Comparison of ENCODE assay signal across 26 mouse cellular contexts in genomic region chr6:86149001-86149400, GRCm38 (mm10). TPM values are rescaled to one million over a fixed set of nuclear protein-coding genes. Genes with fewer than 3 reads are reported as not detected.
A peak's percentile ranks its signal among the peaks of the same experiment; 100 is the strongest.
DNase-seq lines count a peak whose midpoint lies in the region; ATAC-seq and TF ChIP-seq lines count a peak whose summit lies in the region.
"Had no signal": no experiment of that assay in that cellular context is flagged by ENCODE, and none has a peak within 500 bp of the region (broad histone marks: within the 10 kb centered on the region; RNA-seq: fewer than 3 reads in every experiment).

No protein-coding gene starts in this region.

- WGBS in embryonic facial prominence, embryonic 10.5 days: 48% methylated on average over 4 of the region's 4 CpGs

- H3K4me1 ChIP-seq in G1E (ENCODE audit: insufficient read depth, low read depth, low read length): peaks cover 25% of the 10 kb centered on the region
- H3K4me1 ChIP-seq in embryonic facial prominence, embryonic 10.5 days: no peaks in the 10 kb centered on the region
- H3K4me1 ChIP-seq: forebrain, embryonic 10.5 days; heart, embryonic 13.5 days; hindbrain, embryonic 13.5 days had no signal

- TF ChIP-seq CTCF in G1E (IDR thresholded peaks at IDR 0.05; ENCODE audit: low read depth, low read length): no peak

- peak; percentile 68 for DNase-seq in heart, adult 11 months
- DNase-seq in heart, postnatal 14 days: no peak
- DNase-seq in 3134 (ENCODE audit: extremely low read depth, insufficient read length, low spot score): peak; percentile 76
- no peak for DNase-seq in G1E (ENCODE audit: low spot score)
- DNase-seq in embryonic facial prominence, embryonic 10.5 days (ENCODE audit: low spot score): no peak
- no peak for DNase-seq in spleen, adult 18-20 months
- DNase-seq in layer of hippocampus, postnatal 25 days (ENCODE audit: extremely low spot score in 1 of 2, low spot score in 1 of 2): no peak
- DNase-seq: adrenal gland, adult 8-10 months; adrenal gland, postnatal 25 days; cerebellum, adult 11-12 months; cerebellum, adult 8-10 months; cerebellum, postnatal 10 days; cerebellum, postnatal 36 days; embryo, embryonic 11 days; gastrocnemius, postnatal 14 days; heart, adult 18-20 months; heart, postnatal 36 days; kidney, adult 2 months had no signal

- H3K27me3 ChIP-seq in G1E (ENCODE audit: insufficient read depth, low read length): no peaks in the 10 kb centered on the region; the same call in 1 of the 2 replicates
- H3K27me3 ChIP-seq in embryonic facial prominence, embryonic 10.5 days (replicated peaks; ENCODE audit: low read depth, poor library complexity, severe bottlenecking): no peaks in the 10 kb centered on the region
- H3K27me3 ChIP-seq: heart, embryonic 13.5 days; hindbrain, embryonic 13.5 days had no signal

- peaks cover 9% of the 10 kb centered on the region for H3K9me3 ChIP-seq in G1E (replicated peaks)
- H3K9me3 ChIP-seq in embryonic facial prominence, embryonic 10.5 days: no peaks in the 10 kb centered on the region
- H3K9me3 ChIP-seq: heart, embryonic 13.5 days; hindbrain, embryonic 10.5 days; hindbrain, embryonic 13.5 days had no signal

- H3K4me3 ChIP-seq in G1E (ENCODE audit: low read depth, low read length): peak overlapping the region; percentile 33; the same call in 1 of the 2 replicates
- H3K4me3 ChIP-seq in embryonic facial prominence, embryonic 10.5 days: no peak overlapping the region
- H3K4me3 ChIP-seq: forebrain, embryonic 10.5 days; heart, embryonic 13.5 days; hindbrain, embryonic 10.5 days; hindbrain, embryonic 13.5 days had no signal

- no peaks in the 10 kb centered on the region for H3K36me3 ChIP-seq in G1E (replicated peaks)
- H3K36me3 ChIP-seq in embryonic facial prominence, embryonic 10.5 days (replicated peaks): no peaks in the 10 kb centered on the region
- H3K36me3 ChIP-seq: forebrain, embryonic 10.5 days; heart, embryonic 13.5 days; hindbrain, embryonic 10.5 days; hindbrain, embryonic 13.5 days had no signal

- ATAC-seq in G1E (ENCODE audit: extremely low read depth, insufficient number of reproducible peaks, low FRiP score, poor library complexity, severe bottlenecking): no peak
- ATAC-seq: forebrain, embryonic 14.5 days; hindbrain, embryonic 16.5 days; intestine, postnatal 0 days had no signal

- intact Hi-C loops in heart, postnatal 14 days (cut with DNase I): no loop called here

- H3K27ac ChIP-seq in embryonic facial prominence, embryonic 10.5 days (replicated peaks): 0 out of 2 replicates have a peak overlapping the region, but pooled peaks have one; percentile 19
- H3K27ac ChIP-seq: forebrain, embryonic 10.5 days; heart, embryonic 13.5 days; hindbrain, embryonic 10.5 days; hindbrain, embryonic 13.5 days had no signal

RNA-seq across cellular contexts. Expression of gene Tgfa, which starts 46.0 kb away (rescaled TPM):
- total RNA-seq in heart, postnatal 14 days (2021): 1 to 10 TPM; 1.3 to 1.4 TPM
- total RNA-seq in G1E (2014; fragmentation: Nextera tagmentation) (25.6 and 28.8 TPM in 2 replicates), G1E (2017) (13.3 and 13.9 TPM in 2 replicates)
- 30.6 and 32.5 TPM in 2 replicates for polyA plus RNA-seq in G1E (2012)
- 2.1 and 2.4 TPM in 2 replicates for polyA plus RNA-seq in embryonic facial prominence, embryonic 10.5 days (2016; fragmentation: Nextera tagmentation; extraction: Ambion mirVana)
- total RNA-seq in layer of hippocampus, postnatal 25 days (2021): 10 to 100 TPM; 34.1 to 36.6 TPM
- polyA plus RNA-seq: activated CD4-positive, CD25-positive, alpha-beta regulatory T cell, adult 4 months had no signal

Comparison
In these comparisons a context has a peak if more than half of its experiments do, and no peak if none do; other contexts are left out.
1. DNase-seq: peak in heart, adult 11 months (single experiment) and 3134 (single experiment); none in heart, postnatal 14 days (0 of 2), G1E (single experiment), embryonic facial prominence, embryonic 10.5 days (single experiment), spleen, adult 18-20 months (0 of 2) and layer of hippocampus, postnatal 25 days (0 of 2).
2. RNA of gene Tgfa, which starts 46.0 kb away (total RNA-seq): 34.1 to 36.6 TPM in layer of hippocampus, postnatal 25 days and 13.3 to 28.8 TPM in G1E; 1.3 to 1.4 TPM in heart, postnatal 14 days; every median in the first group is over 4 times any median in the second.